In the genomic region with DNA sequence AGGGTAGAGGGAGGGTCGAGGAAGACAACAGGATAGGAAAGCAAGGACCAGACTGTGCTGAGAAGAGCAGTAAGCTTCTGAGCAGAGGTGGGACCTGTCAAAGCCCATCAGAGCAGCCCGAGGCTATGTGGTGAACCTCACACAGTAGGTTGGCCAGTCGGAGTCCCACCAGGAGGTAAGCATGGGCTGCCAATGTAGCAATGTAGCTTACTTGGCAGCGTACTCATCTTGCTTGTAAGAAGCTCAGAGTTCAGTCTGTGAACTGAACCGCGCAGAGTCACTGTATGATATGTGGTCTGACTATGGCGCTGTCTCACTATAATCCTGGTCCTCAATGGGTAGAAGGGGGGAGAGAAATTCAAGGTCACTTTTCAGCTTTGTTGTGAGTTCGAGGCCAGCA, we compare ENCODE assay signal across 23 mouse cellular contexts. TPM values are rescaled to one million over a fixed set of nuclear protein-coding genes. Genes with fewer than 3 reads are reported as not detected.
DNase-seq lines count a peak whose midpoint lies in the region; ATAC-seq and TF ChIP-seq lines count a peak whose summit lies in the region.
"Had no signal": no experiment of that assay in that cellular context is flagged by ENCODE, and none has a peak within 500 bp of the region (broad histone marks: within the 10 kb centered on the region; RNA-seq: fewer than 3 reads in every experiment).

No protein-coding gene starts in this region.

- WGBS in kidney, adult 2 months, result 63% methylated on average over 8 of the region's 8 CpGs
- 88% methylated on average over 8 of the region's 8 CpGs for WGBS in kidney, embryonic 14.5 days
- 68% methylated on average over 8 of the region's 8 CpGs for WGBS in liver, embryonic 13.5 days (ENCODE audit: insufficient replicate concordance)
- 67% methylated on average over 8 of the region's 8 CpGs for WGBS in liver, embryonic 12.5 days (ENCODE audit: insufficient replicate concordance)

- H3K4me3 ChIP-seq in kidney, adult 2 months (ENCODE audit: insufficient read depth, low read depth, low read length), result no peak overlapping the region
- H3K4me3 ChIP-seq in kidney, embryonic 14.5 days (ENCODE audit: low read length), result no peak overlapping the region
- no peak overlapping the region for H3K4me3 ChIP-seq in liver, embryonic 13.5 days (replicated peaks)
- H3K4me3 ChIP-seq in liver, embryonic 12.5 days, result no peak overlapping the region
- H3K4me3 ChIP-seq: embryonic facial prominence, embryonic 12.5 days; embryonic facial prominence, embryonic 15.5 days; gastrocnemius, adult 2 months; heart, embryonic 12.5 days; heart, embryonic 15.5 days had no signal

- ATAC-seq in kidney, embryonic 14.5 days (ENCODE audit: low FRiP score, low TSS enrichment), result no peak
- no peak for ATAC-seq in liver, embryonic 13.5 days (ENCODE audit: low read depth)
- ATAC-seq in liver, embryonic 12.5 days, result no peak
- ATAC-seq: CD4-positive, CD25-positive, alpha-beta regulatory T cell, adult 4 months; forebrain, embryonic 14.5 days; forebrain, postnatal 0 days had no signal

- H3K9ac ChIP-seq in kidney, embryonic 14.5 days (ENCODE audit: low read depth, low read length), result no peak overlapping the region
- H3K9ac ChIP-seq in liver, embryonic 13.5 days, result peak overlapping the region; percentile 23; the same call in 1 of the 2 replicates
- no peak overlapping the region for H3K9ac ChIP-seq in liver, embryonic 12.5 days
- H3K9ac ChIP-seq: embryonic facial prominence, embryonic 12.5 days; embryonic facial prominence, embryonic 15.5 days; forebrain, postnatal 0 days; heart, embryonic 12.5 days; heart, embryonic 15.5 days; hindbrain, embryonic 14.5 days had no signal

- DNase-seq in kidney, adult 2 months, result peak; percentile 59
- no peak for DNase-seq in kidney, adult 18-20 months
- peak; percentile 19 for DNase-seq in kidney, postnatal 14 days
- DNase-seq in liver, embryonic 13.5 days, result no peak
- DNase-seq: cerebellum, adult 11 months; cerebellum, adult 2 months; cerebellum, adult 9-11 months; cerebellum, postnatal 25 days; forebrain, postnatal 0 days; gastrocnemius, adult 2 months; gastrocnemius, postnatal 14 days; heart, adult 18-20 months; heart, postnatal 10 days; heart, postnatal 4 days had no signal

- H3K4me2 ChIP-seq in kidney, embryonic 14.5 days (replicated peaks; ENCODE audit: low read depth, low read length), result no peak overlapping the region
- no peak overlapping the region for H3K4me2 ChIP-seq in liver, embryonic 13.5 days
- H3K4me2 ChIP-seq in liver, embryonic 12.5 days, result no peak overlapping the region
- H3K4me2 ChIP-seq: embryonic facial prominence, embryonic 12.5 days; embryonic facial prominence, embryonic 15.5 days; heart, embryonic 12.5 days; heart, embryonic 15.5 days; hindbrain, embryonic 14.5 days had no signal

- no peak for TF ChIP-seq CTCF in kidney, adult 2 months (conservative IDR thresholded peaks at IDR 0.05; ENCODE audit: insufficient read depth, insufficient read length, low read depth, low read length)

- no peaks in the 10 kb centered on the region for H3K9me3 ChIP-seq in kidney, embryonic 14.5 days (ENCODE audit: control insufficient read depth, low read length)
- no peaks in the 10 kb centered on the region for H3K9me3 ChIP-seq in liver, embryonic 13.5 days (replicated peaks)
- no peaks in the 10 kb centered on the region for H3K9me3 ChIP-seq in liver, embryonic 12.5 days (replicated peaks)
- H3K9me3 ChIP-seq: embryonic facial prominence, embryonic 12.5 days; embryonic facial prominence, embryonic 15.5 days; heart, embryonic 12.5 days; heart, embryonic 15.5 days had no signal

- peaks cover 11% of the 10 kb centered on the region; the same call in 1 of the 2 replicates for H3K4me1 ChIP-seq in kidney, adult 2 months (ENCODE audit: control insufficient read depth, insufficient read depth, low read length)
- no peaks in the 10 kb centered on the region for H3K4me1 ChIP-seq in kidney, embryonic 14.5 days (ENCODE audit: control insufficient read depth, insufficient read depth, low read length)
- peaks cover 15% of the 10 kb centered on the region for H3K4me1 ChIP-seq in liver, embryonic 13.5 days (replicated peaks)
- H3K4me1 ChIP-seq in liver, embryonic 12.5 days, result peaks cover 22% of the 10 kb centered on the region
- H3K4me1 ChIP-seq: embryonic facial prominence, embryonic 12.5 days had no signal

- H3K27me3 ChIP-seq in kidney, adult 2 months (replicated peaks; ENCODE audit: control insufficient read depth, insufficient read depth, low read length), result no peaks in the 10 kb centered on the region
- H3K27me3 ChIP-seq in kidney, embryonic 14.5 days (ENCODE audit: control insufficient read depth, insufficient read depth, low read length), result no peaks in the 10 kb centered on the region
- no peaks in the 10 kb centered on the region for H3K27me3 ChIP-seq in liver, embryonic 13.5 days
- H3K27me3 ChIP-seq in liver, embryonic 12.5 days (replicated peaks), result no peaks in the 10 kb centered on the region
- H3K27me3 ChIP-seq: embryonic facial prominence, embryonic 15.5 days; heart, embryonic 12.5 days; heart, embryonic 15.5 days had no signal

- H3K27ac ChIP-seq in kidney, adult 2 months (ENCODE audit: insufficient read depth, low read depth, low read length), result no peak overlapping the region
- no peak overlapping the region for H3K27ac ChIP-seq in kidney, embryonic 14.5 days (ENCODE audit: low read depth, low read length)
- H3K27ac ChIP-seq in liver, embryonic 13.5 days, result 0 out of 2 replicates have a peak overlapping the region, but pooled peaks have one; percentile 18
- no peak overlapping the region for H3K27ac ChIP-seq in liver, embryonic 12.5 days
- H3K27ac ChIP-seq: embryonic facial prominence, embryonic 12.5 days; embryonic facial prominence, embryonic 15.5 days; gastrocnemius, adult 2 months; heart, embryonic 15.5 days; hindbrain, embryonic 14.5 days had no signal

- no peaks in the 10 kb centered on the region for H3K36me3 ChIP-seq in kidney, adult 2 months (ENCODE audit: control insufficient read depth, insufficient read depth, low read length)
- no peaks in the 10 kb centered on the region for H3K36me3 ChIP-seq in kidney, embryonic 14.5 days (ENCODE audit: control insufficient read depth, insufficient read depth, low read length)
- no peaks in the 10 kb centered on the region for H3K36me3 ChIP-seq in liver, embryonic 13.5 days
- no peaks in the 10 kb centered on the region for H3K36me3 ChIP-seq in liver, embryonic 12.5 days
- H3K36me3 ChIP-seq: embryonic facial prominence, embryonic 12.5 days; embryonic facial prominence, embryonic 15.5 days; heart, embryonic 12.5 days; heart, embryonic 15.5 days had no signal

- no peak for TF ChIP-seq POLR2A in kidney, adult 2 months (IDR thresholded peaks at IDR 0.05; ENCODE audit: low read depth, low read length)

RNA-seq across cellular contexts. Expression of a gene that starts 5.7 kb away (rescaled TPM):
- polyA plus RNA-seq in kidney, adult 2 months (2012; rRNA removed), result 35.3 and 36.8 TPM in 2 replicates
- 21.5 and 25.0 TPM in 2 replicates for polyA plus RNA-seq in kidney, embryonic 14.5 days (2014; fragmentation: Nextera tagmentation; extraction: Ambion mirVana)
- polyA plus RNA-seq in liver, embryonic 13.5 days (2015; fragmentation: Nextera tagmentation; extraction: Ambion mirVana), result 19.9 and 21.6 TPM in 2 replicates
- 41.6 and 42.4 TPM in 2 replicates for polyA plus RNA-seq in liver, embryonic 12.5 days (2016; fragmentation: Nextera tagmentation; extraction: Ambion mirVana)

Comparison
In these comparisons a context has a peak if more than half of its experiments do, and no peak if none do; other contexts are left out.
1. DNase-seq: peak in kidney, adult 2 months (single experiment) and kidney, postnatal 14 days (single experiment); none in kidney, adult 18-20 months (single experiment) and liver, embryonic 13.5 days (single experiment).